Mouse (Mus musculus) midbrain, embryonic 15.5 days (tissue): ENCODE data around the gene Zfp574. TPM values are rescaled to one million over a fixed set of nuclear protein-coding genes. Genes with fewer than 3 reads are reported as not detected.

ENCODE experiments used
- ATAC-seq: fragments of 200-750 bp; cut with Nextera tagmentation; replicated peaks from 2 replicates; pipeline ENCODE4 v1.8.0; 2017; ENCODE audit warnings: moderate TSS enrichment
- H3K27ac ChIP-seq: fragments of 300-500 bp; sonication (generic); 2 replicates; pipeline ENCODE4 v1.5.1; 2015; ENCODE audit warnings: mild to moderate bottlenecking, inconsistent platforms
- H3K27me3 ChIP-seq: fragments of 300-500 bp; sonication (generic); replicated peaks from 2 replicates; pipeline ENCODE4 v1.6.1; 2015; ENCODE audit warnings: inconsistent platforms
- H3K36me3 ChIP-seq: fragments of 300-500 bp; sonication (generic); replicated peaks from 2 replicates; pipeline ENCODE4 v1.6.1; 2015; ENCODE audit warnings: inconsistent platforms
- H3K4me1 ChIP-seq: fragments of 300-500 bp; sonication (generic); 2 replicates; pipeline ENCODE4 v1.6.1; 2015; ENCODE audit warnings: inconsistent platforms
- H3K4me2 ChIP-seq: fragments of 300-500 bp; sonication (generic); 2 replicates; pipeline ENCODE4 v1.6.1; 2015; ENCODE audit warnings: inconsistent platforms, mild to moderate bottlenecking, moderate library complexity
- H3K4me3 ChIP-seq: fragments of 300-500 bp; sonication (generic); 2 replicates; pipeline ENCODE4 v1.5.1; 2015; ENCODE audit warnings: mild to moderate bottlenecking, inconsistent platforms
- H3K9ac ChIP-seq: fragments of 300-500 bp; sonication (generic); 2 replicates; pipeline ENCODE4 v1.6.1; 2015; ENCODE audit warnings: mild to moderate bottlenecking, inconsistent platforms
- H3K9me3 ChIP-seq: fragments of 300-500 bp; sonication (generic); 2 replicates; pipeline ENCODE4 v1.6.1; 2016; ENCODE audit warnings: inconsistent platforms
- WGBS: fragments of 180-500 bp; shearing (Covaris S2); methylation state at CpG from one replicate; pipeline ENCODE4 v1.1.7; 2015; ENCODE audit warnings: mixed read lengths; 5-methylcytosine and 5-hydroxymethylcytosine counted together
- polyA plus RNA-seq: library from polyadenylated mRNA; unstranded; fragments of >200 nt; fragmentation: Nextera tagmentation; extraction: Ambion mirVana; gene quantifications from 2 replicates; pipeline ENCODE4 v1.2.1, GENCODE M21; 2015

Zfp574 gene
- polyA plus RNA-seq, 1 experiment from 2014 or later = 39.1 TPM

GRCm38 (mm10) chr7:25056951-25057350 is 15.4 kb upstream of the Zfp574 start:
- no peaks in the 10 kb centered on the region for H3K9me3 ChIP-seq
- H3K27ac ChIP-seq = no peak overlapping the region
- H3K4me1 ChIP-seq = no peaks in the 10 kb centered on the region
- no peak overlapping the region for H3K9ac ChIP-seq
- ATAC-seq = no peak
- H3K36me3 ChIP-seq = peaks cover 90% of the 10 kb centered on the region
- 89% methylated on average over 4 of the region's 4 CpGs for WGBS
- H3K27me3 ChIP-seq = no peaks in the 10 kb centered on the region
- no peak overlapping the region for H3K4me2 ChIP-seq
- H3K4me3 ChIP-seq = no peak overlapping the region

GRCm38 (mm10) chr7:25057888-25058287 is 14.5 kb upstream of the Zfp574 start:
- Histone ChIP-seq H3K4me3 (no peak overlapping the region), H3K27me3 (no peaks in the 10 kb centered on the region), H3K36me3 (peaks cover 92% of the 10 kb centered on the region), H3K9me3 (no peaks in the 10 kb centered on the region), H3K4me1 (no peaks in the 10 kb centered on the region), H3K4me2 (no peak overlapping the region), H3K9ac (no peak overlapping the region), H3K27ac (no peak overlapping the region)
- no peak for ATAC-seq
- WGBS = 92% methylated on average over 5 of the region's 5 CpGs

- H3K9ac ChIP-seq = no peak overlapping the region
- H3K4me3 ChIP-seq = no peak overlapping the region
- WGBS = 93% methylated on average over 8 of the region's 8 CpGs
- no peak overlapping the region for H3K27ac ChIP-seq
- H3K4me2 ChIP-seq = no peak overlapping the region
- H3K27me3 ChIP-seq = no peaks in the 10 kb centered on the region
- no peaks in the 10 kb centered on the region for H3K9me3 ChIP-seq
- ATAC-seq = 0 out of 2 replicates have a peak, but pooled peaks have one; percentile 9
- peaks cover 92% of the 10 kb centered on the region for H3K36me3 ChIP-seq
- H3K4me1 ChIP-seq = no peaks in the 10 kb centered on the region
These were observed 14.0 kb upstream of the Zfp574 start for GRCm38 (mm10) chr7:25058394-25058793.

- Histone ChIP-seq H3K4me2 (no peak overlapping the region), H3K27ac (no peak overlapping the region), H3K9me3 (no peaks in the 10 kb centered on the region), H3K4me3 (no peak overlapping the region), H3K36me3 (peaks cover 92% of the 10 kb centered on the region), H3K27me3 (no peaks in the 10 kb centered on the region), H3K4me1 (no peaks in the 10 kb centered on the region), H3K9ac (no peak overlapping the region)
- WGBS = 96% methylated on average over 14 of the region's 14 CpGs
- no peak for ATAC-seq
These were observed 13.5 kb upstream of the Zfp574 start for GRCm38 (mm10) chr7:25058836-25059235.

- Histone ChIP-seq H3K4me2 (no peak overlapping the region), H3K36me3 (peaks cover 73% of the 10 kb centered on the region), H3K9me3 (no peaks in the 10 kb centered on the region), H3K4me3 (no peak overlapping the region), H3K27me3 (no peaks in the 10 kb centered on the region), H3K27ac (no peak overlapping the region), H3K4me1 (peaks cover 7% of the 10 kb centered on the region), H3K9ac (no peak overlapping the region)
- 89% methylated on average over 6 of the region's 6 CpGs for WGBS
- no peak for ATAC-seq
These were observed 9.0 kb upstream of the Zfp574 start for GRCm38 (mm10) chr7:25063346-25063745.

GRCm38 (mm10) chr7:25063900-25064299 is 8.5 kb upstream of the Zfp574 start:
- H3K27me3 ChIP-seq = no peaks in the 10 kb centered on the region
- no peak overlapping the region for H3K9ac ChIP-seq
- H3K9me3 ChIP-seq = no peaks in the 10 kb centered on the region
- peaks cover 12% of the 10 kb centered on the region for H3K4me1 ChIP-seq
- ATAC-seq = no peak
- H3K4me2 ChIP-seq = no peak overlapping the region
- H3K36me3 ChIP-seq = peaks cover 67% of the 10 kb centered on the region
- H3K4me3 ChIP-seq = no peak overlapping the region
- H3K27ac ChIP-seq = no peak overlapping the region
- 88% methylated on average over 8 of the region's 8 CpGs for WGBS

- Histone ChIP-seq H3K9me3 (no peaks in the 10 kb centered on the region), H3K27me3 (no peaks in the 10 kb centered on the region), H3K27ac (no peak overlapping the region), H3K9ac (no peak overlapping the region), H3K36me3 (peaks cover 39% of the 10 kb centered on the region), H3K4me3 (no peak overlapping the region), H3K4me1 (peaks cover 38% of the 10 kb centered on the region), H3K4me2 (no peak overlapping the region)
- ATAC-seq = no peak
- WGBS = 93% methylated on average over 7 of the region's 7 CpGs
These were observed 5.0 kb upstream of the Zfp574 start for GRCm38 (mm10) chr7:25067338-25067737.

GRCm38 (mm10) chr7:25067909-25068656 is 4.3 kb upstream of the Zfp574 start:
- H3K9me3 ChIP-seq = no peaks in the 10 kb centered on the region
- H3K27me3 ChIP-seq = no peaks in the 10 kb centered on the region
- ATAC-seq = no peak
- peaks cover 31% of the 10 kb centered on the region for H3K36me3 ChIP-seq
- H3K4me3 ChIP-seq = peak overlapping the region; percentile 13
- H3K9ac ChIP-seq = peak overlapping the region; percentile 25; the same call in 1 of the 2 replicates
- 79% methylated on average over 22 of the region's 22 CpGs for WGBS
- H3K4me1 ChIP-seq = peaks cover 38% of the 10 kb centered on the region
- peak overlapping the region; percentile 93 for H3K4me2 ChIP-seq
- peak overlapping the region; percentile 40; the same call in 1 of the 2 replicates for H3K27ac ChIP-seq

- peak; percentile 50 for ATAC-seq
- peak overlapping the region; percentile 13 for H3K4me3 ChIP-seq
- peaks cover 25% of the 10 kb centered on the region for H3K36me3 ChIP-seq
- H3K9ac ChIP-seq = no peak overlapping the region
- peaks cover 45% of the 10 kb centered on the region for H3K4me1 ChIP-seq
- 0 out of 2 replicates have a peak overlapping the region, but pooled peaks have one; percentile 40 for H3K27ac ChIP-seq
- no peaks in the 10 kb centered on the region for H3K9me3 ChIP-seq
- no peaks in the 10 kb centered on the region for H3K27me3 ChIP-seq
- H3K4me2 ChIP-seq = peak overlapping the region; percentile 93
- 3% methylated on average over 2 of the region's 2 CpGs for WGBS
These were observed 3.6 kb upstream of the Zfp574 start for GRCm38 (mm10) chr7:25068724-25069123.

- no peaks in the 10 kb centered on the region for H3K9me3 ChIP-seq
- H3K4me2 ChIP-seq = peak overlapping the region; percentile 93
- H3K4me3 ChIP-seq = peak overlapping the region; percentile 90
- no peaks in the 10 kb centered on the region for H3K27me3 ChIP-seq
- H3K27ac ChIP-seq = peak overlapping the region; percentile 94
- H3K4me1 ChIP-seq = peaks cover 63% of the 10 kb centered on the region
- peaks cover 4% of the 10 kb centered on the region; the same call in 1 of the 2 replicates for H3K36me3 ChIP-seq
- H3K9ac ChIP-seq = peak overlapping the region; percentile 91
- peak; percentile 18 for ATAC-seq
- WGBS = under 1% methylated on average over 31 of the region's 33 CpGs
These were observed 486 bp downstream of the Zfp574 start for GRCm38 (mm10) chr7:25072716-25073390.

GRCm38 (mm10) chr7:25073924-25074323 is 1.6 kb downstream of the Zfp574 start:
- no peaks in the 10 kb centered on the region for H3K27me3 ChIP-seq
- no peak for ATAC-seq
- no peaks in the 10 kb centered on the region for H3K9me3 ChIP-seq
- H3K4me3 ChIP-seq = 0 out of 2 replicates have a peak overlapping the region, but pooled peaks have one; percentile 90
- 83% methylated on average over 8 of the region's 8 CpGs for WGBS
- no peak overlapping the region for H3K9ac ChIP-seq
- peak overlapping the region; percentile 94 for H3K27ac ChIP-seq
- H3K36me3 ChIP-seq = no peaks in the 10 kb centered on the region
- peaks cover 63% of the 10 kb centered on the region for H3K4me1 ChIP-seq
- H3K4me2 ChIP-seq = peak overlapping the region; percentile 93; the same call in 1 of the 2 replicates

- Histone ChIP-seq H3K4me3 (peak overlapping the region; percentile 87), H3K9ac (peak overlapping the region; percentile 51), H3K4me1 (peaks cover 44% of the 10 kb centered on the region), H3K4me2 (peak overlapping the region; percentile 65), H3K27ac (peak overlapping the region; percentile 91), H3K27me3 (no peaks in the 10 kb centered on the region), H3K9me3 (no peaks in the 10 kb centered on the region), H3K36me3 (peaks cover 17% of the 10 kb centered on the region)
- WGBS = 14% methylated on average over 7 of the region's 7 CpGs
- ATAC-seq = no peak
These were observed 3.9 kb downstream of the Zfp574 start for GRCm38 (mm10) chr7:25076296-25076662.
